Mouse (Mus musculus) cortical plate, adult 2 months (tissue): ENCODE data around the gene Pfkfb4. TPM values are rescaled to one million over a fixed set of nuclear protein-coding genes. Genes with fewer than 3 reads are reported as not detected.
A peak's percentile ranks its signal among the peaks of the same experiment; 100 is the strongest.

Experiments
- H3K27ac ChIP-seq: fragments of 200-500 bp; 2 replicates; pipeline ENCODE4 v1.5.1; 2012; ENCODE audit warnings: low read length, control low read depth, inconsistent platforms; ENCODE audit not compliant: insufficient read depth
- H3K4me1 ChIP-seq: fragments of 200-500 bp; 2 replicates; pipeline ENCODE4 v1.6.1; 2011; ENCODE audit warnings: low read length; ENCODE audit not compliant: control insufficient read depth, insufficient read depth
- H3K4me3 ChIP-seq: fragments of 200-500 bp; 2 replicates; pipeline ENCODE4 v1.5.1; 2011; ENCODE audit warnings: mild to moderate bottlenecking, low read length, control low read depth; ENCODE audit not compliant: insufficient read depth
- CTCF ChIP-seq: fragments of 200-500 bp; IDR thresholded peaks from 2 replicates; pipeline ENCODE4 v1.5.1; 2011; ENCODE audit warnings: mild to moderate bottlenecking, control low read depth, low read length; ENCODE audit not compliant: insufficient read depth; ENCODE audit errors: extremely low read depth
- POLR2A ChIP-seq: fragments of 200-500 bp; IDR thresholded peaks from 2 replicates; pipeline ENCODE4 v1.6.1; 2011; ENCODE audit warnings: mild to moderate bottlenecking, low read length, control low read depth; ENCODE audit not compliant: insufficient read depth; ENCODE audit errors: extremely low read depth
- polyA plus RNA-seq: library from polyadenylated mRNA; depleted of rRNA; stranded (reverse); fragments of >200 nt; gene quantifications from 2 replicates; pipeline ENCODE4 v1.2.3, GENCODE M21; 2012; rRNA removed

Pfkfb4 gene
- 20.5 and 20.8 TPM in 2 replicates for polyA plus RNA-seq

DNA sequence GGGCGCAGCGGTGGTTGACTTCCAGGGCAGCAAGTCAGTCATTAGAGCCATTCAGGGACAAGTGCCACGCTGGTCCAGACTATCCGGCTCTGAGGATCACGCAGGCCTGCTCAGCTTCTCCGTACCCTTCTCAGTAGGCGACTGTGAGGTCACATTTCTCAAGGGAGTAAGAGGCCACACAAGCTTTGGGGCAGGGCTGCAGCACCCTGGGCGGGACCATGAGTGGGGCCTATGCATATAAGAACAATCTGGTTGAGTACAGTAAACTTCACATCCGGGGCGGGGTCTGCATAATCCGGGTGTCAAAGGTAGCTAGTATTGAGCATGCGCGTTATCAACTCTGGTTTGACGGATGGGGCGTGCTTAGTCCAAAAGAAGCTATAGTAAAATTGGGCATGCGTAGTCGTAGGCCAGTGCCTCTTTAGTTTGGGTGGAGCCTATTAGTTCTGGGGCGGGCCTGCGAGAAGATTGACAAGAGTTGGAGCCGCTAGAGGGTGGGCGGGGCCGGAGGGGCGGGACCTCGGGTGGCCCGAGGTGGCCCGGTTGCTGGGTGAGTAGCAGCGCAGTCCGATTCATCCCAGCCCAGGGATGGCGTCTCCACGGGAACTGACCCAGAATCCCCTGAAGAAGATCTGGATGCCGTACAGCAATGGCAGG lies at the start of gene Pfkfb4:
Gene Pfkfb4, plus strand, starts transcription at position 351 of the 657 bp plus-strand sequence.
- Histone ChIP-seq H3K27ac (peak within 1 kb of the TSS; percentile 44), H3K4me3 (peak within 1 kb of the TSS; percentile 65), H3K4me1 (peaks cover 2% of the 10 kb centered on the region)
- TF ChIP-seq CTCF: no peak
- peak; percentile 68; the same call in 1 of the 2 replicates for TF ChIP-seq POLR2A

DNA sequence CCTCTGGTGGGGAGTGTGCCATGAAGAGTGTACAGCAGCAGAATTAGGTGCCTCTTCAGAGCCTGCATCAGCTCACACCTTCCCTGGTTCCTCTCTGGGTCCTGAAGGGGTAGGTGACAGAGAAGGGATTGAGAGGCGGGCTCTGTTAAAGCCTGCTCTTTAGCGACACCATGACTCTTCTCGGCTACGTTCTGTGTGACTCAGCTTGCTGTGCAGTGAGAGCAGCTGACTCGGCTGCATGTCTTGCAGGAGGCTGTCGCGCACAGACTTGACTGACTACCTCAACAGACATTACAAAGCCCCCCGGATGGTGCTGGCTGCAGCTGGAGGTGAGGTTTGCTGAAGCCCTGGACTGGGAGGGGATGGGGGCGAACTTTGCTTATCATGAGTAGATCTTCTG lies 46.5 kb upstream of the Pfkfb4 start:
- Histone ChIP-seq H3K27ac (no peak overlapping the region), H3K4me1 (peaks cover 4% of the 10 kb centered on the region; the same call in 1 of the 2 replicates), H3K4me3 (no peak overlapping the region)
- no peak for TF ChIP-seq CTCF
- TF ChIP-seq POLR2A: no peak

DNA sequence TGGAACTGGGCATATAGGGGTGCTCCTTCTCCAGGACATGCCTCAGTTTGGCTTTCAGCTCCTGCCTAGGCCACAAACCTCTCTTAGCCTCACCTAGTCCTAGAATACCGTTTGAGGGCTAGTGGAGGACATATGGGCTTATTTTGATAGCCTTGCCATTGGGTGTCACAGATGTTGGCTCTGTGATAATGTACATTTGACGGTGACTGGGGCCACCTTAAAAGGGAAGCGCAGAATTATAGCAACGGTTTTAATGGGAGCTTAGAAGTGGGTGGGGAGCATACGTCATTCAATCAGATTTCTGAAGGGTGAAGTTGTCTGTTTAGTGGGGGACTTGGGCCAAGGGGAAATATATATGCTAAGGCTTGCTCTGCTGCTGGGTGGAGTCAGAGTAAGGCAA lies 46.0 kb upstream of the Pfkfb4 start:
- Histone ChIP-seq H3K4me1 (peaks cover 4% of the 10 kb centered on the region; the same call in 1 of the 2 replicates), H3K27ac (no peak overlapping the region), H3K4me3 (no peak overlapping the region)
- no peak for TF ChIP-seq CTCF
- TF ChIP-seq POLR2A: no peak

DNA sequence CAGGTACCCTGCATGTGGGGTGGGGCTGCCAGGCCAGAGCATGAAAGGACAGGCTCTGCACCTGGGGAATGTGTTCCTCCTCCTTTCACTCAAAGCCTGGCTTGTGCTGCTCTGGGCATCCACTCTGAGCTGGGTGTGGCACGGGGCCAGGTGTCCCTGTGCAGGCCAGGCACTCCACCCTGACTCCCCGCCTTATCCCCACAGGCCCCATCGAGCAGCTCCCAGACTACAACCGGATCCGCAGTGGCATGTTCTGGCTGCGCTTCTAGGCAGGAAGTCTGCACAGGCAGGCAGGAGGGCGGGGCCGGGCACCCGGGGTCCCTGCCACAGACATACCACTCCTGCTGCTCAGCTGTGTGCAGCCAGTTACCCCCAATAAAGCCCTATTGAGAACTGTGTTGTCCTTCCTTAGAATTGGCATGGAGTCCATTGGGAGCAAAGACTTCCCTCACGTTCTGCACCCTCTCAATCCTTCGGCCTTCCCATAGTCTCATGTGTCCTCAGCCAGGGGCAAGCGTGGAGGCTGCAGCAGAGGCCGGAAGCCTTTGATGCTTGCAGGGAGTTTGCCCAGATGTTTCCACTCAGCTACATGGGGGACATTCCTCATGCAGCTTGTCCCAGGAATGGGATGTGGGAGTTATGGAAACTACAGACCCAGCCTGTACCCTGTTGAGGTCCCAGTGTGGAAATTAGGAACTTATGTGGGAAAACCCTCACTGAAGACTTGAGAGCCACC lies 42.2 kb upstream of the Pfkfb4 start:
- Histone ChIP-seq H3K4me1 (no peaks in the 10 kb centered on the region; the same call in 1 of the 2 replicates), H3K4me3 (no peak overlapping the region), H3K27ac (no peak overlapping the region)
- no peak for TF ChIP-seq POLR2A
- no peak for TF ChIP-seq CTCF

DNA sequence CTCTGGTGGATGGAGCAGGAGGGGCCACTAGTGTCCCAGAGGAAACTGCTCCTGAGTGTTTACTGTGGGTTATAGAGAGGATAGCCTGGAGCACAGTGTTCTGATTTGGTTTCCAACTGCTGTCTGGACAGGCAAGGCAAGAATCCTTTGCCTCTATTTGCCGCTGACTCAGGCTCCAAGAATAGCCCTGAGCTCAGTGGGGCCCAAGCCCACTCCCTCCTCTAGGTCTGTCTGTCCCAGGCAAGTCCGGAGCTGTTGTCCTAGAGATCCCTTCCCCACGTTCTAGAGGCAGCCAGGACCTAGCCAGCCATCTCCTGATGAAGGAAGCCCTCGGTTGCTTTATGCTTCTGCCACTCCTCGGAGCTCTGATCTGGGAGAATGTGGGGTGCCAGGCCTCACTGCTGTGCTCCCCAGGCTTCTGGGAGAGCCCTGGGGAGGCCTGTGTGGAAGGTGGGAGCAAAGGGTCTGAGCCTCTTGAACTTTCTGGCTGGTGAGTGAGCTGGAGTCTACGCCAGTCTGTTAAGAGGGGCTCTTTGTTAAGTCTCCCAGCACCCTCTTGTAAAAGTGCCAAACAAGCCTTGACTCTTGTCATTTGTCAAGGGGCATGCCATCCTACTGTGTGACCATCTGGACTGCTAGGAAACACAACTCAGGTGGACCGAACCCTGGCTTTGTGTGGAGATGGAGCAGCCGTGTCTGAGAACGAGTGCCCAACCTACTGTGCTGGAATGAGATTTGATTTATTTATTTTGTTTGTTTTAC lies 41.4 kb upstream of the Pfkfb4 start:
- Histone ChIP-seq H3K27ac (no peak overlapping the region), H3K4me1 (no peaks in the 10 kb centered on the region; the same call in 1 of the 2 replicates), H3K4me3 (no peak overlapping the region)
- TF ChIP-seq POLR2A (no peak), CTCF (no peak)

DNA sequence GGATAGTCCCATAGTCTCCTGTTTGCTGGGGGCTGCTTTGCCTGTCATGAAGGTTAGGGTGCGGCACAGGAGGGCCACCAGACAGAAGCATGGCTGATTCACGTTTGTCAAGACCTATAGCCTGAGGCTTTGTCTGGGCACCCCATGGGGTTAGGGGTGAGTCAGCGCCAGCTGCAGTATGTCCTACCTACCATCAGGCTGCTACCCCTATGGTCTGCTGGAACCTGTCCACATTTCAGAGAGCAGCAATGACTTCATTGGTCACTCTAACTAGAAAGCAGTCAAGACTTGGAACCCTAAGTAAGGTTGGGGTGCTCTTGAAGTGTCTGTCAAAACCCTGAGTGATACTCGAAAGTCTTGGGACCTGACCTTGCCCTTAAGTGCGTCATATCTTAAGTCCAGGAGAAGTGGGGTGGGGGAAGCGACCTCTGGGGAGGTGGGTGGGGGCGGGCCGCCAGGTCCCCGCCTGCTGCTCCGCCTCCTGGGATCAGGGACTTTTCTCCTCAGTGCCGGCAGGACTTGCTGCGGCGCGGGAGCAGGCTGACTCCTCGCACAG lies 38.4 kb upstream of the Pfkfb4 start, which contains the start of gene Col7a1:
Gene Col7a1, plus strand, starts transcription at position 506 of the 556 bp plus-strand sequence.
- Histone ChIP-seq H3K4me3 (no peak within 1 kb of the TSS), H3K27ac (no peak within 1 kb of the TSS), H3K4me1 (no peaks in the 10 kb centered on the region)
- TF ChIP-seq POLR2A: no peak
- no peak for TF ChIP-seq CTCF

DNA sequence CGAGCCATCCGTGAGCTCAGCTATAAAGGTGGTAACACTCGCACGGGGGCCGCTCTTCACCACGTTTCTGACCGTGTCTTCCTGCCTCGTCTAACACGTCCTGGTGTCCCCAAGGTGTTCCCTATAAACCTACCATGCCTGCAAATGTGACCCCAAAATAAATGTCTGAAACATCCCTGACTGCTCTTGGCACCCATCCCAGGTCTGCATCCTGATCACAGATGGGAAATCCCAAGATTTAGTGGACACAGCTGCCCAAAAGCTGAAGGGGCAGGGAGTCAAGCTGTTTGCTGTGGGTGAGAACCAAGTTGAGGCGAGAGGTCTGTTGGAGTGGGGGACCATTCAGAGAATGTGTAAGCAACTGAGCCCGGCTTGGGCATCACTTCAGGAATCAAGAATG lies 36.3 kb upstream of the Pfkfb4 start:
- H3K27ac ChIP-seq: no peak overlapping the region
- H3K4me3 ChIP-seq: no peak overlapping the region
- H3K4me1 ChIP-seq: no peaks in the 10 kb centered on the region
- TF ChIP-seq CTCF (no peak), POLR2A (no peak)

DNA sequence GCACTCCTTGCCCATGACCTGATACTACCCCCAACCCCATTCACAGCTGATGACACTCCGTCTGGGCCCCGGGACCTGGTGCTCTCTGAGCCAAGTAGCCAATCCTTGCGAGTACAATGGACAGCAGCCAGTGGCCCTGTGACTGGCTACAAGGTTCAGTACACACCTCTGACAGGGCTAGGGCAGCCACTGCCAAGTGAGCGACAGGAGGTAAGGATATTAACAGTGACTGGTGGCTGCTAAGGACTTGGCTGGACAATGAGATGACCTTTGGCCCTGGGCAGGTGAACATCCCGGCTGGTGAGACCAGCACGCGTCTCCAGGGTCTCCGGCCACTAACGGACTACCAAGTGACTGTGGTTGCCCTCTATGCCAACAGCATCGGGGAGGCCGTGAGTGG lies 35.7 kb upstream of the Pfkfb4 start:
- TF ChIP-seq CTCF (no peak), POLR2A (no peak)
- no peaks in the 10 kb centered on the region for H3K4me1 ChIP-seq
- H3K27ac ChIP-seq: no peak overlapping the region
- no peak overlapping the region for H3K4me3 ChIP-seq

DNA sequence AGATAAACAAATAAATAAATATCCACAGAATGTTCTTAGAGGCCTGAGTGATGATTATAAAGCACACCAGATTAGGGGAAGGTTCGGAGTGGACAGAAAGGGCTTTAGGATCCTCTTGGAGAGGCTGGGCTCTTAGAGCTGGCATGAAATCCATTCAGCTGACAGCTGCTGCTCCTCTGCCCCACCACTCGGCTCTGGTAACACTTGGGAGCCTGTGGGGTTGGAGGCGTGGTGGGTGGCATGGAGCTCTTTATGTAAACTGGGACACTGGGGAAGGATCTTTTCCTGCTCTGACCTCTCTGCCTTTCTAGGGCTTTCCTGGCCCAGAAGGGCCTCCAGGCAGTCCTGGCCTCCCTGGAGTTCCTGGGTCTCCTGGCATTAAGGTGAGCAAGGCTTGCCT lies 28.0 kb upstream of the Pfkfb4 start:
- Histone ChIP-seq H3K27ac (no peak overlapping the region), H3K4me1 (no peaks in the 10 kb centered on the region), H3K4me3 (no peak overlapping the region)
- no peak for TF ChIP-seq POLR2A
- no peak for TF ChIP-seq CTCF
